Mouse (Mus musculus) liver, adult 2 months (tissue): ENCODE data around the gene Zcchc18. TPM values are rescaled to one million over a fixed set of nuclear protein-coding genes. Genes with fewer than 3 reads are reported as not detected.

Experiments used
- DNase-seq: peaks from one replicate; pipeline ENCODE4 v3.0.0-alpha.2; 2011; ENCODE audit warnings: low read depth, low spot score; ENCODE audit errors: extremely low read depth
- H3K27ac ChIP-seq: fragments of 200-500 bp; replicated peaks from 2 replicates; pipeline ENCODE4 v1.5.1; 2012; ENCODE audit warnings: low read depth, mild to moderate bottlenecking, control low read depth, inconsistent platforms, low read length; ENCODE audit not compliant: insufficient read depth
- H3K27me3 ChIP-seq: fragments of 200-500 bp; 2 replicates; pipeline ENCODE4 v1.6.1; 2012; ENCODE audit warnings: mild to moderate bottlenecking, moderate library complexity, low read length, inconsistent platforms; ENCODE audit not compliant: control insufficient read depth, insufficient read depth
- H3K36me3 ChIP-seq: fragments of 200-500 bp; 2 replicates; pipeline ENCODE4 v1.6.1; 2012; ENCODE audit warnings: low read length, inconsistent platforms; ENCODE audit not compliant: control insufficient read depth, insufficient read depth
- H3K4me1 ChIP-seq: fragments of 200-500 bp; 2 replicates; pipeline ENCODE4 v1.6.1; 2011; ENCODE audit warnings: low read length; ENCODE audit not compliant: control insufficient read depth, insufficient read depth
- H3K4me3 ChIP-seq: fragments of 200-500 bp; 2 replicates; pipeline ENCODE4 v1.5.1; 2011; ENCODE audit warnings: low read depth, mild to moderate bottlenecking, control low read depth, low read length, moderate library complexity; ENCODE audit not compliant: insufficient read depth
- H3K79me2 ChIP-seq: fragments of 200-500 bp; 2 replicates; pipeline ENCODE4 v1.6.1; 2012; ENCODE audit warnings: inconsistent platforms, mild to moderate bottlenecking, low read length, moderate library complexity; ENCODE audit not compliant: control insufficient read depth, insufficient read depth
- H3K9ac ChIP-seq: fragments of 200-500 bp; 2 replicates; pipeline ENCODE4 v1.6.1; 2012; ENCODE audit warnings: low read depth, mild to moderate bottlenecking, control low read depth, inconsistent platforms, low read length
- CTCF ChIP-seq: fragments of 200-500 bp; IDR thresholded peaks from 2 replicates; pipeline ENCODE4 v1.5.1; 2011; ENCODE audit warnings: low read depth, low read length, control low read depth
- POLR2A ChIP-seq: fragments of 200-500 bp; IDR thresholded peaks from 2 replicates; pipeline ENCODE4 v1.6.1; 2011; ENCODE audit warnings: low read length, control low read depth; ENCODE audit not compliant: insufficient read depth; ENCODE audit errors: extremely low read depth
- WGBS: fragments of 180-500 bp; shearing (Covaris S2); methylation state at CpG from one replicate; pipeline ENCODE4 v1.1.7; 2018; 5-methylcytosine and 5-hydroxymethylcytosine counted together
- polyA plus RNA-seq: library from polyadenylated mRNA; depleted of rRNA; stranded (reverse); fragments of >200 nt; gene quantifications from 2 replicates; pipeline ENCODE4 v1.2.3, GENCODE M21; 2012
- total RNA-seq: library from RNA; depleted of rRNA; stranded (reverse); fragments of >200 nt; gene quantifications from 2 replicates; pipeline ENCODE4 v1.2.3, GENCODE M21; 2014

Gene Zcchc18
- total and polyA plus RNA-seq, 2 experiments = 0.04 TPM; not detected in 1

GRCm38 (mm10) chrX:137015099-137015709, 22.2 kb downstream of the Zcchc18 start:
- Histone ChIP-seq H3K79me2 (no peaks in the 10 kb centered on the region), H3K27ac (no peak overlapping the region), H3K9ac (no peak overlapping the region), H3K27me3 (no peaks in the 10 kb centered on the region), H3K4me3 (no peak overlapping the region), H3K36me3 (no peaks in the 10 kb centered on the region; the same call in 1 of the 2 replicates), H3K4me1 (no peaks in the 10 kb centered on the region)
- 52% methylated on average over 6 of the region's 6 CpGs for WGBS
- TF ChIP-seq CTCF (peak; percentile 25; the same call in 1 of the 2 replicates), POLR2A (no peak)
- DNase-seq = peak; percentile 48

- TF ChIP-seq CTCF (no peak), POLR2A (no peak)
- 35% methylated on average over 1 of the region's 1 CpGs for WGBS
- H3K4me1 ChIP-seq = no peaks in the 10 kb centered on the region
- no peaks in the 10 kb centered on the region for H3K27me3 ChIP-seq
- no peaks in the 10 kb centered on the region; the same call in 1 of the 2 replicates for H3K36me3 ChIP-seq
- DNase-seq = no peak
- no peak overlapping the region for H3K4me3 ChIP-seq
- no peaks in the 10 kb centered on the region for H3K79me2 ChIP-seq
- no peak overlapping the region for H3K9ac ChIP-seq
- H3K27ac ChIP-seq = no peak overlapping the region
Observed at GRCm38 (mm10) chrX:137017668-137018067, 24.7 kb downstream of the Zcchc18 start.

- TF ChIP-seq CTCF (no peak; the same call in 1 of the 2 replicates), POLR2A (no peak)
- Histone ChIP-seq H3K4me1 (no peaks in the 10 kb centered on the region), H3K27me3 (no peaks in the 10 kb centered on the region), H3K4me3 (no peak overlapping the region), H3K36me3 (no peaks in the 10 kb centered on the region; the same call in 1 of the 2 replicates), H3K79me2 (no peaks in the 10 kb centered on the region), H3K27ac (no peak overlapping the region), H3K9ac (no peak overlapping the region)
- WGBS = 6% methylated on average over 1 of the region's 1 CpGs
- DNase-seq = peak; percentile 39
Observed at GRCm38 (mm10) chrX:137019310-137019709, 26.4 kb downstream of the Zcchc18 start.

GRCm38 (mm10) chrX:137030916-137031315, 38.0 kb downstream of the Zcchc18 start:
- Histone ChIP-seq H3K9ac (no peak overlapping the region), H3K4me3 (no peak overlapping the region), H3K27ac (no peak overlapping the region), H3K27me3 (no peaks in the 10 kb centered on the region), H3K36me3 (peaks cover 2% of the 10 kb centered on the region; the same call in 1 of the 2 replicates), H3K79me2 (no peaks in the 10 kb centered on the region), H3K4me1 (no peaks in the 10 kb centered on the region)
- 94% methylated on average over 8 of the region's 8 CpGs for WGBS
- no peak for DNase-seq
- TF ChIP-seq POLR2A (no peak), CTCF (no peak)

GRCm38 (mm10) chrX:137031726-137032125, 38.8 kb downstream of the Zcchc18 start:
- TF ChIP-seq CTCF (no peak), POLR2A (no peak)
- no peaks in the 10 kb centered on the region for H3K27me3 ChIP-seq
- no peaks in the 10 kb centered on the region for H3K79me2 ChIP-seq
- H3K4me1 ChIP-seq = no peaks in the 10 kb centered on the region
- H3K9ac ChIP-seq = no peak overlapping the region
- no peak overlapping the region for H3K4me3 ChIP-seq
- DNase-seq = no peak
- 92% methylated on average over 5 of the region's 5 CpGs for WGBS
- peaks cover 1% of the 10 kb centered on the region; the same call in 1 of the 2 replicates for H3K36me3 ChIP-seq
- no peak overlapping the region for H3K27ac ChIP-seq

GRCm38 (mm10) chrX:137034322-137034721, 41.4 kb downstream of the Zcchc18 start:
- TF ChIP-seq CTCF (no peak), POLR2A (no peak)
- H3K36me3 ChIP-seq = no peaks in the 10 kb centered on the region
- H3K79me2 ChIP-seq = no peaks in the 10 kb centered on the region
- H3K4me1 ChIP-seq = no peaks in the 10 kb centered on the region; the same call in 1 of the 2 replicates
- no peak overlapping the region for H3K27ac ChIP-seq
- no peaks in the 10 kb centered on the region for H3K27me3 ChIP-seq
- no peak for DNase-seq
- H3K4me3 ChIP-seq = no peak overlapping the region
- WGBS = 83% methylated on average over 4 of the region's 4 CpGs
- no peak overlapping the region for H3K9ac ChIP-seq
